Mouse (Mus musculus) cortical plate, adult 2 months (tissue): ENCODE results near the gene Pnp2.

Experiments used
- CTCF ChIP-seq: fragments of 200-500 bp; IDR thresholded peaks from 2 replicates; pipeline ENCODE4 v1.5.1; 2011; ENCODE audit warnings: mild to moderate bottlenecking, control low read depth, low read length; ENCODE audit not compliant: insufficient read depth; ENCODE audit errors: extremely low read depth
- POLR2A ChIP-seq: fragments of 200-500 bp; IDR thresholded peaks from 2 replicates; pipeline ENCODE4 v1.6.1; 2011; ENCODE audit warnings: mild to moderate bottlenecking, low read length, control low read depth; ENCODE audit not compliant: insufficient read depth; ENCODE audit errors: extremely low read depth

GRCm38 (mm10) chr14:50924281-50925064, 31.3 kb upstream of the Pnp2 start, which contains the start of the genes Osgep and Apex1:
- TF ChIP-seq CTCF (no peak), POLR2A (peak; percentile 86)
